Mouse (Mus musculus): Measurements from ENCODE around the gene Lrrfip1. TPM values are rescaled to one million over a fixed set of nuclear protein-coding genes. Genes with fewer than 3 reads are reported as not detected.

Gene Lrrfip1
- polyA plus RNA-seq, 1 experiment from 2014 or later, result 85.4 TPM

GRCm38 (mm10) chr1:91054074-91054471 lies 55.5 kb downstream of the Lrrfip1 start:
- 31% methylated on average over 10 of the region's 10 CpGs for WGBS
- Histone ChIP-seq H3K4me2 (ENCODE audit: low read depth, low read length) (peak overlapping the region; percentile 69), H3K27ac (ENCODE audit: low read length) (peak overlapping the region; percentile 93), H3K9me3 (replicated peaks; ENCODE audit: control insufficient read depth, low read length) (no peaks in the 10 kb centered on the region), H3K4me3 (replicated peaks; ENCODE audit: low read length) (peak overlapping the region; percentile 68), H3K4me1 (ENCODE audit: control insufficient read depth, insufficient read depth, low read length) (peaks cover 48% of the 10 kb centered on the region), H3K36me3 (ENCODE audit: control insufficient read depth, insufficient read depth, low read length) (no peaks in the 10 kb centered on the region), H3K27me3 (ENCODE audit: control insufficient read depth, insufficient read depth, low read length) (no peaks in the 10 kb centered on the region), H3K9ac (ENCODE audit: low read length) (peak overlapping the region; percentile 79)
- no peak for ATAC-seq (ENCODE audit: insufficient read depth, low FRiP score)

DNA sequence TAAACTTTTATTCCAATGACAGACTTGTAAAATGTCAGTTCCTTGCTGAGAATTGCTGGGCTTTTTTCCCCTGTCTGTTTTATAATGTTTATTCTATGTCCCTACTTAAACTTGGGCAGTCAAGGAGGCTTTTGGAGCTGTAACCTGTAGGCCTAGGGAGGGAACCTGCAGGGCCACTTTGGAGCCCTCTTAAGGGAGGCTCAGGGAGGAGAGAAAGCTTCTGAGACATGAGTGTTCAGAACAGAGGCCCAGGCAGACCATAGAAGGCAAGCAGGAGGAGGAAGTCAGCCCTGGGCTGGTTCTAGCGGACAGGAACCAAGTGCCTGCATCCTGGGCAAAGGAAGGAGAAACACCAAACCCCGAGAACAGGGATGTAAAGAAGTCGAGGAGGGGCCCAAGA lies 56.3 kb downstream of the Lrrfip1 start:
- Histone ChIP-seq H3K27me3 (ENCODE audit: control insufficient read depth, insufficient read depth, low read length) (no peaks in the 10 kb centered on the region), H3K27ac (ENCODE audit: low read length) (peak overlapping the region; percentile 93), H3K4me1 (ENCODE audit: control insufficient read depth, insufficient read depth, low read length) (peaks cover 52% of the 10 kb centered on the region), H3K4me3 (replicated peaks; ENCODE audit: low read length) (peak overlapping the region; percentile 68), H3K4me2 (ENCODE audit: low read depth, low read length) (peak overlapping the region; percentile 69), H3K9ac (ENCODE audit: low read length) (peak overlapping the region; percentile 79), H3K36me3 (ENCODE audit: control insufficient read depth, insufficient read depth, low read length) (no peaks in the 10 kb centered on the region), H3K9me3 (replicated peaks; ENCODE audit: control insufficient read depth, low read length) (no peaks in the 10 kb centered on the region)
- 54% methylated on average over 3 of the region's 3 CpGs for WGBS
- ATAC-seq (ENCODE audit: insufficient read depth, low FRiP score), result no peak

- Histone ChIP-seq H3K36me3 (ENCODE audit: control insufficient read depth, insufficient read depth, low read length) (no peaks in the 10 kb centered on the region), H3K4me3 (replicated peaks; ENCODE audit: low read length) (peak overlapping the region; percentile 68), H3K4me1 (ENCODE audit: control insufficient read depth, insufficient read depth, low read length) (peaks cover 61% of the 10 kb centered on the region), H3K9me3 (replicated peaks; ENCODE audit: control insufficient read depth, low read length) (no peaks in the 10 kb centered on the region), H3K9ac (ENCODE audit: low read length) (peak overlapping the region; percentile 79), H3K27ac (ENCODE audit: low read length) (peak overlapping the region; percentile 93; the same call in 1 of the 2 replicates), H3K27me3 (ENCODE audit: control insufficient read depth, insufficient read depth, low read length) (no peaks in the 10 kb centered on the region), H3K4me2 (ENCODE audit: low read depth, low read length) (peak overlapping the region; percentile 69)
- no peak for ATAC-seq (ENCODE audit: insufficient read depth, low FRiP score)
- WGBS, result 65% methylated on average over 9 of the region's 9 CpGs
These were observed 57.2 kb downstream of the Lrrfip1 start for GRCm38 (mm10) chr1:91055744-91056143.

GRCm38 (mm10) chr1:91056416-91056815 lies 57.9 kb downstream of the Lrrfip1 start:
- no peak overlapping the region for H3K4me3 ChIP-seq (replicated peaks; ENCODE audit: low read length)

DNA sequence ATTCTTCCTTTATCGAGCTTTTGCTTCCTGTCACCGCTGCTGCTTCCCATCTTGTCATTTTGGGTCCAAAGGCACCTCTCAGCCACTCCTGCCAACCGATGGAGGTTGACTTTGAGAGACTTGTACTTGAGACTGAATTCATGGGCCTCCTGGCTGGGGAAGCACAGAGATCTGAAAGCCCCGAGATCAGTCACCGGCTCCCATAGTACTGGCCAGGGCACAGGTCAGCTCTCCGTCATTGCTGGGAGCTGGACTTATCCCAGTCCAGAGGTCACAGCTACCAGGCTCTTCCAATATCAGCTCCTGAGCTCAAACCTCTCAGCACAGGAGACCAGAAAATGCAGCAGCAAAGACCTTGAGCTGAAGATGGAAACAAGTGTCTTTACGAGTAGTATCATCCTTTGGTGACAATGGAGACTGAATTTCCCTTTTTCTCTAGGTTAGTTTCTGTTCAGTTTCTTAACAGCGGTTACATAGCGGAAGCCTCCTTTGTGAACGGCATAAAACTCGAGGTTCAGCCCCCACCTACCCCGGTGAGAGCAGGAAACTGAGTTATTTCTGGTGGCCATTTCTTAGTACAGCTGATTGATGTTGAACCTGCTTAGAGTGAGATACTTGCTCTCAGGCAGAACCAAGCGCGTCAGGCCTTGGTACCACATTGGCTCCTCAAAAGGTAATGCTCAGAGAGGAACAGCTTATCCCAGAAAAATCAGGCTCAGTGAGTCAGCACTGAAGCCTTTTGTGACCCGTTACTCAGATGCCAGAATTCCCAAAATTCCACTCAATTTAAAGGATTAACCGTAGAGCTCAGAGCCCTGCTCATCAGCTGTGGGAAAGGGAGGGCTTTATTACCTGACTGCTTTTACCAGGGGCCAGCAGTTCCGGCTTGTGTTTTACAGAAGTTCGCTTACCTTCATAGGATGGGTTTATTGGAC lies 59.0 kb downstream of the Lrrfip1 start:
- peak overlapping the region; percentile 10; the same call in 1 of the 2 replicates for H3K27ac ChIP-seq (ENCODE audit: low read length)
- no peaks in the 10 kb centered on the region for H3K9me3 ChIP-seq (replicated peaks; ENCODE audit: control insufficient read depth, low read length)
- peaks cover 62% of the 10 kb centered on the region for H3K4me1 ChIP-seq (ENCODE audit: control insufficient read depth, insufficient read depth, low read length)
- 60% methylated on average over 18 of the region's 18 CpGs for WGBS
- no peak overlapping the region for H3K4me2 ChIP-seq (ENCODE audit: low read depth, low read length)
- no peak overlapping the region for H3K4me3 ChIP-seq (replicated peaks; ENCODE audit: low read length)
- no peaks in the 10 kb centered on the region for H3K27me3 ChIP-seq (ENCODE audit: control insufficient read depth, insufficient read depth, low read length)
- H3K9ac ChIP-seq (ENCODE audit: low read length), result peak overlapping the region; percentile 14; the same call in 1 of the 2 replicates
- H3K36me3 ChIP-seq (ENCODE audit: control insufficient read depth, insufficient read depth, low read length), result no peaks in the 10 kb centered on the region
- no peak for ATAC-seq (ENCODE audit: insufficient read depth, low FRiP score)

More at GRCm38 (mm10) chr1:91056416-91056815, 57.9 kb downstream of the Lrrfip1 start:
- H3K27ac ChIP-seq (ENCODE audit: low read length), result no peak overlapping the region
- H3K36me3 ChIP-seq (ENCODE audit: control insufficient read depth, insufficient read depth, low read length), result no peaks in the 10 kb centered on the region
- peaks cover 61% of the 10 kb centered on the region for H3K4me1 ChIP-seq (ENCODE audit: control insufficient read depth, insufficient read depth, low read length)
- no peak for ATAC-seq (ENCODE audit: insufficient read depth, low FRiP score)
- no peaks in the 10 kb centered on the region for H3K27me3 ChIP-seq (ENCODE audit: control insufficient read depth, insufficient read depth, low read length)
- no peaks in the 10 kb centered on the region for H3K9me3 ChIP-seq (replicated peaks; ENCODE audit: control insufficient read depth, low read length)
- peak overlapping the region; percentile 69; the same call in 1 of the 2 replicates for H3K4me2 ChIP-seq (ENCODE audit: low read depth, low read length)
- 75% methylated on average over 8 of the region's 8 CpGs for WGBS
- 0 out of 2 replicates have a peak overlapping the region, but pooled peaks have one; percentile 79 for H3K9ac ChIP-seq (ENCODE audit: low read length)

DNA sequence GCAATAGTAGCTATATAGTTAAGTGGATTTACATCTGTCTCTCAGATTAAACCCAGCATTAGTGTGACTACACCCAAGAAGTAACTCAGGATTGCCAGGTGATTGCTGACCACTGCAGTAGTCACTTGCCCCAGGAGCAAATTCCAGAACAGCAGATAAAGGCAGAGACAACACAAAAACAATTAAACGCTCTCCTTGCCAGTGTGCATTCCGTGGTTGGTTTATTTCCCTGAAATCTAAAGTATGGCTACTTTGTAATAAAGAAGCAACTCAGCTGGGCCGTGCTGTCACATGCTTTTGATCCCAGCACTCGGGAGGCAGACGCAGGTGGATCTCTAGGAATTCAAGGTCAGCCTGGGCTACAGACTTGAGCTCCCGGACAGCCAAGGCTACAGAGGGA lies 59.7 kb downstream of the Lrrfip1 start:
- H3K9ac ChIP-seq (ENCODE audit: low read length), result no peak overlapping the region
- H3K4me1 ChIP-seq (ENCODE audit: control insufficient read depth, insufficient read depth, low read length), result peaks cover 68% of the 10 kb centered on the region
- 62% methylated on average over 6 of the region's 6 CpGs for WGBS
- no peaks in the 10 kb centered on the region for H3K36me3 ChIP-seq (ENCODE audit: control insufficient read depth, insufficient read depth, low read length)
- no peak overlapping the region for H3K27ac ChIP-seq (ENCODE audit: low read length)
- no peak overlapping the region for H3K4me2 ChIP-seq (ENCODE audit: low read depth, low read length)
- no peak overlapping the region for H3K4me3 ChIP-seq (replicated peaks; ENCODE audit: low read length)
- no peaks in the 10 kb centered on the region for H3K27me3 ChIP-seq (ENCODE audit: control insufficient read depth, insufficient read depth, low read length)
- no peaks in the 10 kb centered on the region for H3K9me3 ChIP-seq (replicated peaks; ENCODE audit: control insufficient read depth, low read length)
- ATAC-seq (ENCODE audit: insufficient read depth, low FRiP score), result no peak

GRCm38 (mm10) chr1:91059792-91060604 lies 61.5 kb downstream of the Lrrfip1 start:
- Histone ChIP-seq H3K27ac (ENCODE audit: low read length) (no peak overlapping the region), H3K4me2 (ENCODE audit: low read depth, low read length) (no peak overlapping the region), H3K9me3 (replicated peaks; ENCODE audit: control insufficient read depth, low read length) (no peaks in the 10 kb centered on the region), H3K4me1 (ENCODE audit: control insufficient read depth, insufficient read depth, low read length) (peaks cover 72% of the 10 kb centered on the region), H3K9ac (ENCODE audit: low read length) (no peak overlapping the region), H3K27me3 (ENCODE audit: control insufficient read depth, insufficient read depth, low read length) (no peaks in the 10 kb centered on the region), H3K4me3 (replicated peaks; ENCODE audit: low read length) (no peak overlapping the region), H3K36me3 (ENCODE audit: control insufficient read depth, insufficient read depth, low read length) (no peaks in the 10 kb centered on the region)
- 59% methylated on average over 9 of the region's 9 CpGs for WGBS
- no peak for ATAC-seq (ENCODE audit: insufficient read depth, low FRiP score)

GRCm38 (mm10) chr1:91061105-91061504 lies 62.6 kb downstream of the Lrrfip1 start:
- peak; percentile 31; the same call in 1 of the 2 replicates for ATAC-seq (ENCODE audit: insufficient read depth, low FRiP score)
- no peak overlapping the region for H3K4me2 ChIP-seq (ENCODE audit: low read depth, low read length)
- peak overlapping the region; percentile 62 for H3K27ac ChIP-seq (ENCODE audit: low read length)
- H3K27me3 ChIP-seq (ENCODE audit: control insufficient read depth, insufficient read depth, low read length), result no peaks in the 10 kb centered on the region
- H3K4me3 ChIP-seq (replicated peaks; ENCODE audit: low read length), result no peak overlapping the region
- H3K4me1 ChIP-seq (ENCODE audit: control insufficient read depth, insufficient read depth, low read length), result peaks cover 69% of the 10 kb centered on the region
- no peaks in the 10 kb centered on the region for H3K9me3 ChIP-seq (replicated peaks; ENCODE audit: control insufficient read depth, low read length)
- no peak overlapping the region for H3K9ac ChIP-seq (ENCODE audit: low read length)
- WGBS, result 36% methylated on average over 4 of the region's 4 CpGs
- H3K36me3 ChIP-seq (ENCODE audit: control insufficient read depth, insufficient read depth, low read length), result no peaks in the 10 kb centered on the region

All from stomach, embryonic 16.5 days (tissue).